Mouse (Mus musculus) R1 (cell line): Measurements from ENCODE around the gene Rps27rt.
A peak's percentile ranks its signal among the peaks of the same experiment; 100 is the strongest.

ENCODE experiments used
- DNase-seq: peaks from one replicate; pipeline ENCODE4 v3.0.0-alpha.2; 2018; ENCODE audit warnings: low read depth, low spot score

Gene Rps27rt

DNA sequence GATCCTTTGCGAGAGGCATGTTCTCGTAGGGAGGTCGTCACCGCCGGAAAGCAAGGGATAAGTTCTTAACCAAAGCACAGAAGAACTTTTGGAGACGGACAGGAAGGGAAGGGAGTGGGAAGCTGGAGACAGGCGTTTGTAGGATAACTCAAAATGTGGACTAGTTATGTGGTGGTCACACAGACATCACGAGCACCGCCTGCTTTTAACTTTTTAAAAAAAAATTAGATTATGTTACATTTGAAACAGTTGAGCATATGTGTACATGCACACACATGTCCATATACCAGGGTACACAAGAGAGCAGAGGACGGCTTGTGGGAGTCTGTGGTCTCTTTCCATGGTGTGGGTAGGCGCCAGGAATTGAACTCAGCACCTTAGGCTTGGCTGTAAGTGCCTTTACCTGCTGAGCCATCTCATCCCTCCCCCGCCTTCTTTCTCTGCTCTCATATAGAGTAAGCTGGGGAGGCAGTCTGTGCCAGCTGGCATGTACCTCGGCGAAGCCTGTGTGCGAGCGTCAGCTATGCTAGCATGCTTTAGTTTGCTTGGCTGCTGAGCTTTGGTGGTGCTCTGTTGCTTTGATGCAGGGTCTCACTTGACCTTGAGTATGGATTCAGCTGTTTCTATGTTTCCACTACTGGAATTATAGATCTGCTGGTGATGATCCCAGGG lies at the start of gene Rps27rt:
TSS of gene Rps27rt (minus strand) at position 51 of the 672 bp plus-strand sequence.
- no peak for DNase-seq

DNA sequence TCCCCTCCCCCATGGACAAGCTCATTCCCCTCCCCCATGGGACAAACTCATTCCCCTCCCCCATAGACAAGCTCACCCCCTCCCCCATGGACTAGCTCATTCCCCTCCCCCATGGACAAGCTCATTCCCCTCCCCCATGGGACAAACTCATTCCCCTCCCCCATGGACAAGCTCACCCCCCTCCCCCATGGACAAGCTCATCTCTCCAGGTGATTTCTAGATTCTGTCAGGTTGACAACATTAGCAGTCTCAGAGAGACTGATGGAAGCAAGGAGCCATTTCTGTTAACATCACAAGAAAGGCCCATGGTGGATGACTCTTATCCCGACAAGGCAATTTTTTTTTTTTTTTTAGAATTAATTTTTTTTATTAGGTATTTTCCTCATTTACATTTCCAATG lies 48.5 kb upstream of the Rps27rt start:
- peak; percentile 75 for DNase-seq

DNA sequence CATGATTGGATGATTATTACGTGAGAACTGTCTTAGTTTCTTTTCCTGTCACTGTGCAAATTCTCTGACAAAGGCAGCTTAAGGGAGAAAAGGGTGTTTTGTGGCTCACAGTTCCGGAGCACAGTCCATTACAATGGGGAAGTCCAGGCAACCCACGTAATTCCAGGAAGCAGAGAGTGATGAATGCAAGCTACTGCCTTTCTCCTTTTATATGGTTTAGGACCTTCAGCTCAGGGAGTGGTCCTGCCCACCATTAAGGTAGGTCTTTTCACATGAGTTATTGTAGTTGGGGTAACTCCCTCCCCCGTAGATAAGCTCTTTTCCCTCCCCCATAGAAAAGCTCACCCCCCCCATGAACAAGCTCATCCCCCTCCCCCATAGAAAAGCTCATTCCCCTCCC lies 48.0 kb upstream of the Rps27rt start:
- DNase-seq, result peak; percentile 98

DNA sequence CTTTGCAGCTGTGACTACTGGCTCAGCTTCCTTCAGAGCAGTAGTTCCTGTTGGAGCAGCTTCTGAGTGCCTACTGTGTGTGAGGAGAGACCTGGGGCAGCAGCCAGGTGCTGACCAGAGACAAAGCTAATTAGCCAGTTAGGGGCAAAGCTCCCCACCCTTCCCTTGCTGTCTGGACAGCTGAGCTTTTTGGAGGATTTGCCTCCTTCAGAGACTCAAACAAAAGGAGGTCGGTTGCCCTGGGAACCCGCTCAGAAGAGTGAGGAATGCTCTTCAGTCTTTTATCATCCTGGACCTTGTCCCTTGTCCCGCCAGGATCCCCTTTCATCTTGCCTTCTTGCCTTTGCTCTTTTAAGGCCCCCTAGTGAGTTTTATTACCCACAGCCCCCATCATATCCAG lies 46.8 kb upstream of the Rps27rt start:
- DNase-seq, result peak; percentile 93

- no peak for DNase-seq
Observed at GRCm38 (mm10) chr9:115023708-115024383, 41.3 kb upstream of the Rps27rt start.

GRCm38 (mm10) chr9:115023137-115023536 lies 40.6 kb upstream of the Rps27rt start:
- peak; percentile 71 for DNase-seq

GRCm38 (mm10) chr9:115021419-115021818 lies 38.9 kb upstream of the Rps27rt start:
- no peak for DNase-seq

DNA sequence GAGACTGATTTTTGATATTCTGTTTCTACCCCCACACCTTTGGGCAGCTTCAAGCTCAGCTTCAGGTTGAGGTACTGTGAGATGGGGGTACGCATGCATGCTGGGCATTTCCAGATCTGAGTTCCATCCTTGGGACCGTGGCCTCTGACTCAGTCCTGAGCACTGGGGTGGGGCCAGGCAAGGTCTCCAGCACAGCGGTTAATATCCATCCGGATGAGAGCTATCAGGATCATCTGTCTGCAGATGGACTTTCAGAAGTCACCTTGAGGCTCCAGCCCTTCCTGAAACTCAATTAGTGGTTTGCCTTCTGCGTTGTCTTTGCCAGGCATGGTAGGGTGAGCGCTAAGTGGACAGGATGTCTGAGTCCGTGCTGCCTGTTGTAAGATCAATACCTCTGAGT lies 37.6 kb upstream of the Rps27rt start:
- no peak for DNase-seq

GRCm38 (mm10) chr9:115012367-115012766 lies 29.8 kb upstream of the Rps27rt start:
- no peak for DNase-seq

- no peak for DNase-seq
Observed at GRCm38 (mm10) chr9:115008194-115008593, 25.7 kb upstream of the Rps27rt start.

GRCm38 (mm10) chr9:115007776-115008175 lies 25.2 kb upstream of the Rps27rt start:
- DNase-seq, result no peak

GRCm38 (mm10) chr9:115005446-115005845 lies 22.9 kb upstream of the Rps27rt start:
- DNase-seq, result no peak

- no peak for DNase-seq
Observed at GRCm38 (mm10) chr9:114999771-115000146, 17.2 kb upstream of the Rps27rt start.

DNA sequence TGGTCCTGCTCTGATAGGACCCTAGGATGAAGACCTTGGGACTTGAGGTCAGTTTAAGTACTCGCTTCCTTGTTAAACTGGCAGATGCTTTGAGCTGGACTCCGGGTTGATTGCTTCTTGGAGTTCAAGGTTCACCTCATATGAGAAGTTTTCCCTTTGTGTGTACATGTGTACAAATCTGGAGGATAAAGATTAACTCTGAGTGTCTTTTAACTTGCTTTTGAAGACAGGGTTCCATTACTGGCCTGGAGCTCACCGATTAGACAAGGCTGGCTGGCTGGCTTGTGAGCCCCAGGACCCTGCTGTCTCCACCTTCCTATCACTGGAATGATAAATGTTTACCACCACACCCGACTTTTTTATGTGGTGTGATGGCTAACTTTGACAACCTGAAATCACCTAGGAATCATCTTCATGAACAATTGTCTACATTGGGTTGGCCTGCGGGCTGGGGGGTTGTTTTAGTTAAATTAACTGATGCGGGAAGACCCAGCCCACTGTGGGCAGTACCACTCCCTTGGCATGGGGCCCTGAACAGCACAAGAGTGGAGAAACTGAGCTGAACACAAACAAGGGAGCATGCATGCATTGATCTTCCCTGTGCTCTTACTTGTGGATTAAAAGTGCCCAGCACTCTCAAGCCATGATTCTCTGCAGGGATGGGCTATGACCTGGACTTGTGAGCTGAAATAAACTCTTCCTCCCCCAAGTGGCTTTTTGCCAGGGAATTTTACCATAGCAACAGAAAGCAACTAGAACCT lies 16.7 kb upstream of the Rps27rt start:
- no peak for DNase-seq

- no peak for DNase-seq
Observed at GRCm38 (mm10) chr9:114996489-114996888, 13.9 kb upstream of the Rps27rt start.

DNA sequence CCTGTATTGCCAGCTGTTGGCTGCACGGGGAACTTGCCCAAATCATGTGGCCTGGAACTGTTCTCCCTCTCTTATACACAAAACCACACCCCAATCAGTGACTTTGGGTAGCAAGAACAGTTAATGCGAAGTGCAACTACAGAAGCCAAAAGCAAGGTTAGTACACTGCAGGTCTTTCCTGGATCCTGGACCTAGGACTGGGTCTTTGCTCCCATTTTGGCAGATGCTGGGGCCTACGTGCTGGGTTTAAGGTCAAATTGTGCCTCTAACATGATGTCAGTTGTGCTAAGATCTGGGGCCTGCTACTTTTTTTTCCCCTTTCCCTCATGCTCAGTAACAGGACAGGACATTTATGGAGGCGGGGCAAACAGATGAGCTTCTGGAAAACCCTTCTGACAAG lies 13.2 kb upstream of the Rps27rt start:
- no peak for DNase-seq

- no peak for DNase-seq
Observed at GRCm38 (mm10) chr9:114995250-114995649, 12.7 kb upstream of the Rps27rt start.

DNA sequence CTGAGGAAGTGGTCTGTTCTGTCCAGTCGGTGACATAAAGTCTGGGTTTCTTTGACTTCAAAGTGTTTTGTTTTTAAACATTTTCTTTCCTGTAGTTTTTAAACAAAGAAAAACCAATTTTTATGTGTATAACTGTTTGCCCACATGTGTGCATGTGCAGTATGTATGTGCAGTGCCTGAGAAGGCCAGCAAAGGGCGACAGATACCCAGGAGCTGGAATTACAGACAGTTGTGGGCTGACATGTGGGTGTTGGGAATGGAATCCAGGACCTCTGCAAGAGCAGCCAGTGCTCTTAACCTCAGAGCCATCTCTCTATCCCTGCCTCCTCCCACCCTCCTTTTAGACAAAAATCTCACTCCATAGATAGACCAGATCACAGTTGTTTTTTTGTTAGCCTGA lies 10.0 kb upstream of the Rps27rt start:
- peak; percentile 76 for DNase-seq

DNA sequence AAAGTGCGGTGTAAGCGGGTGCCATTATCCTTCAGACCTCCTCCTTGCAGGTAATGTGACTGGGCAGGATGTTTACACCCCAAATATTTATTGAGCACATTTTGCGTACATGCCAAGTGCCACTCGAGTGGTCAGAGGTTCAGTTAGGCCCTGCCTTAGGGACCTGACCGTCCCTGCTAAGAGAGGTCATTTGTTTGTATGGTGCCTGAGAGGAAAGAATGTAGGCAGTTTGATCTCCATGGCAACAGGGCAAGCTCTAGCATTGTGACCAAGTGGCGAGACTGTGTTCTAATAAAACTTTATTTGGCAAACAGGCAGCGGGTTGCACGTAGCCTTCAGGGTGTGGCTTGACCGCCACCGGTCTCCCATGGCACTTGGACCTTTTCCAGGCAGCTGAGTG lies 7.9 kb upstream of the Rps27rt start:
- peak; percentile 92 for DNase-seq

DNA sequence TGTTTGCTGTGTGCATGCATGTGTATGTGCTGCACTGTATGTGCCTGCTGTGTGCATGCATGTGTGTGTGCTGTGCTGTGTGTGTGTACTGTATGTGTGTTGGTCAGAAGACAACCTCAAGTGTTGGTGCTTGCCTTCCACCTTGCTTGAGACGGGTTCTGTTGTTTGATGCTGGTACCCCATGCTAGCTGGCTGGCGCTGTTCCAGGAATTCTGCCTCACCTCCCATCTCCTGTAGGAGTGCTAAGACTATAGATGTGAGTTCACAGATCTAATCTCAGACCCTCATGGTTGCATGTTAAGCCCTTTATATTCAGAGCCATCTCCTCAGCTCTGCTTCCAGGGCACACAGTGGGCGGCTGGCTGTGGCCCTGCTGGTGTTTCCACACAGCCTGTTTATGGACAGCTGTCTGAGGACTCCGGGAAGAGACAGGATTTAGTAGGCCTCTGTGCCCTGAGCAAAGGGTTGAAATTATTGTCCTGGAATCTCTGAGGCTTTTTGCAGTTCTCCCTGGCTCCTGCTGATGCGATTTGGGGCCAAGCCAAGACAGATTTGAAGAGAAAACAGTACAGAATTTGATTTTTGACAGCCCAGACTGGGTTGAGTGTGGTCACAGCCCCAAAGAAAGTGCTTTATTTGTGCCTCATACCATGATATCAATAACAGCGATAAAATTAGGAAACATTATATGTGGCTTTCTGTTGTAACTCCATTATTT lies 6.2 kb upstream of the Rps27rt start:
- no peak for DNase-seq

GRCm38 (mm10) chr9:114988029-114988428 lies 5.5 kb upstream of the Rps27rt start:
- DNase-seq, result no peak

DNA sequence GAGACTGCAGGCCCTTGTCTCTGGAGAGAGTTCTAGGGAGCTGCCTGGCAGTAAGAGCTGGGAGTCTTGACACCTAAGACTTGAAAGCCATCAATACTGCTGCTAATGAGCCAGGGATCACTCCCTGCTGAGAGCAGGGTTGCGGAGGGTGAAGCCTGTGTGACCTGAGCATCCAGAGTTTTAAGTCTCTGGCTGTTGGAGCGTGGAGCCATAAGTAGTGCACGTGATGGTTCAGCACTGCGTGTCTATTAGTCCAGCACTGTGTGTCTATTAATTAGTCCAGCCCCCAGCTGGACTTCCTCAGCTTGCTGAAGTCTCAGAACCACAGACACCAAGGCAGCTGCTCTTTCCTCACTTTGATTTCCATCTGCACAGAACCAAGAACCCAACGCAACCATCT lies 3.8 kb upstream of the Rps27rt start:
- DNase-seq, result no peak
